Mouse (Mus musculus) kidney, adult 2 months (tissue): Measurements from ENCODE around the gene Gm2897.
"Not testable (repeated sequence)": the region's sequence is repeated elsewhere in the genome, so short reads cannot be mapped to it uniquely, and the experiment has no call there.

Experiments used
- CTCF ChIP-seq: fragments of 200-500 bp; conservative IDR thresholded peaks from 2 replicates; pipeline ENCODE4 v1.5.1; 2011; ENCODE audit warnings: low read depth, mild to moderate bottlenecking, control low read depth, low read length, moderate library complexity, mixed read lengths; ENCODE audit not compliant: insufficient read depth, insufficient read length
- POLR2A ChIP-seq: fragments of 200-500 bp; IDR thresholded peaks from one replicate; pipeline ENCODE4 v1.6.1; 2011; ENCODE audit warnings: low read depth, low read length, control low read depth

DNA sequence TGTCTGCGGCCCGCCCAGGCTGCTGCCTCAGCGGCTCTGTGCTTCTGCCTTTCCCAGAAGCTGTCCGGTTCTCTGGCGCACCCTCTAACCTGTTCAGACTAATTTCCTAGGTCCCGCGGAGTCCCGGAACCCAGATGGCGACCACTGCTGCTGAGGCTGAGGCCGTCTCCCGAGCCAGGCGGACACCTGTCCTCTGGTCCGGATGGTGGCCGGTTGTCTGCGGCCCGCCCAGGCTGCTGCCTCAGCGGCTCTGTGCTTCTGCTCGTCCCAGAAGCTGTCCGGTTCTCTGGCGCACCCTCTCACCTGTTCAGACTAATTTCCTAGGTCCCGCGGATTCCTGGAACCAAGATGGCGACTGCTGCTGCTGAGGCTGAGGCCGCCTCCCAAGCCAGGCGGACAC lies 67.0 kb downstream of the Gm2897 start:
- not testable (repeated sequence) for TF ChIP-seq CTCF, POLR2A
